Mouse (Mus musculus) spleen, adult 12 weeks (tissue): ENCODE data around the gene Macrod1.
A peak's percentile ranks its signal among the peaks of the same experiment; 100 is the strongest.

ENCODE experiments used
- DNase-seq: peaks from one replicate; pipeline ENCODE4 v3.0.0; 2022; ENCODE audit warnings: low spot score

The Macrod1 gene

GRCm38 (mm10) chr19:7142207-7142915, 85.8 kb downstream of the Macrod1 start:
- DNase-seq = no peak

DNA sequence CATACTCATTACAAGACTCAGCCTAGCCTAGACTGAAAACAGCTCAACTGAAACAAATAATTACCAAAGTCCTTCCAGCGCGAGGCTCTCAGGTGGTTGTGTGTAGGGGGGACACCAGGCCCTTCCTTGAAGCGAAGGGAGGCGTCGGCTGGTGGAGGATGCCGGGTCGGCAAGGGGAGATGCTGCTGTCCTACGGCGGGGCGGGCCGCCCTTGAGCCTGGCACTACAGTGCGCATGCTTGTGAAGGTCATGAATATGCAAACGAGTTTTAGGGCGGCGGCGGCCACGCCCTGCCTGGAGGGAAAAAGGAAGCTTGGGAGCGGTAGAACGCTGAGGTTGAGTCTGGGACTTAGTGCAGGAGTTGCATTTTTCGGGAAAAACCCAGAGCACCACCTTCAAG, 87.2 kb downstream of the Macrod1 start:
- DNase-seq = peak; percentile 27

DNA sequence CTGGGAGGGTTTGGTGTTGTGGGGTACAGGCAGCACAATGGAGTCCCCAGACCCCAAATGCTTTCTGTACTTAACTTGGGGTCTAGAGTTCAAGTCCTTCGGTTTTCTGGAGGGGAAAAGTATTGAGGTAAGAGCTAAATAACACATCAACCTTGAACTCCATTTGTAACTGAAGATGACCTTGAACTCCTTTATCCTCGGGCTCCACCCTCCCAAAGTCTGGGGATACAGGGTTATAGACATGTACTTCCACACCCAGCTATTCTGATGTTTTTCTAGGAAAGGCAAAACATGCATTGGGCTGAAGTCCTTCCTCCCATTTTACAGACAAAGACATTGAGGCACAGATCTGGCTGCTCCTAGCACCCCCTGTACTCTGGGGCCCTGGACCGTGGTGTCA, 87.8 kb downstream of the Macrod1 start:
- no peak for DNase-seq

- DNase-seq = no peak
Measured at GRCm38 (mm10) chr19:7146376-7146775, 89.8 kb downstream of the Macrod1 start.

DNA sequence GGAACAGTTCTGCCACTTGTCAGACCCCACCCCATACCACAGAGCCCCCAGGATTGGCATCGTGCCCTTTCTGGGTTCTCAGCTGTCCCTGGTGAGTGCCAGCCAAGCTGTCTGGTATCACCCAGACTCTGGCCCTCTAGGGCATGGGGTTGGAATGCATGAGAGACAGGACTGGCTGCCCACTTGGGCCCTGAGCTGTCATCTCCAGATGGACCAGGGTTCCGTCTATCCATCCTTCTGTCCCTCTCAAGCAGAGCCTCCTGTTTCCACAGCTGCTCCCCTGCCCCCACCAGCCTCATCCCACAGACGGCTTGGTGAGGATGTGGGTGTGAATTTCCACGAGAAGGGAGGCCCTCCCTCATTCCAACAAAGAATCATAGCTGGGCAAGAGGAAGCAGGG, 91.5 kb downstream of the Macrod1 start:
- no peak for DNase-seq

DNA sequence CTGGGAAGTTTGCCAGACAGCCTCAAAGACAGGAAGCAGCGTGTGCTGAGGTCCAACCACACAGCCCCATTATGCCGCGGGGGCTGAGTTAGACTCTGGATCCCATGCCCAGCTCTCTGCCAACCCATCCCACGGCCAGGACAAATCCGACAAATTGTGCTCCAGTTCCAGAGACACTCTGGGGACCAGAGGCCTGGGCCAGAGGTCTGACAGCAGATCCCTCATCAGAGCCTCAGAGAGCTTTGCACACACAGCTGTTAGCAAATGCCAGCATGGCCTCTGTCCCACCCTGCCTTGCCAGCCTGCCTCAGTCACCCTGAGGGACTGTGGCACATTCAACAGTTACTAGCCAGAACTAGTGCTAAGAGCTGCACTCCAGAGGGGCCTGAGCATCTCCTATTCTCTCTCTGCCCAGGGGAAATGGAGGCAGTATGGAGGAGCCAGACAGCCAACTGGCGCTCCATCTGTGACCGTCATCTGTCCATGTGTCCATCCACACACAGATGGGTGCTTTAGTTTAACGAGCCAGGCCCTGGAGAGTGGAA, 92.0 kb downstream of the Macrod1 start:
- DNase-seq = no peak

GRCm38 (mm10) chr19:7149158-7149685, 92.6 kb downstream of the Macrod1 start:
- no peak for DNase-seq

GRCm38 (mm10) chr19:7151300-7151926, 94.8 kb downstream of the Macrod1 start:
- no peak for DNase-seq

GRCm38 (mm10) chr19:7151927-7152653, 95.5 kb downstream of the Macrod1 start:
- no peak for DNase-seq

DNA sequence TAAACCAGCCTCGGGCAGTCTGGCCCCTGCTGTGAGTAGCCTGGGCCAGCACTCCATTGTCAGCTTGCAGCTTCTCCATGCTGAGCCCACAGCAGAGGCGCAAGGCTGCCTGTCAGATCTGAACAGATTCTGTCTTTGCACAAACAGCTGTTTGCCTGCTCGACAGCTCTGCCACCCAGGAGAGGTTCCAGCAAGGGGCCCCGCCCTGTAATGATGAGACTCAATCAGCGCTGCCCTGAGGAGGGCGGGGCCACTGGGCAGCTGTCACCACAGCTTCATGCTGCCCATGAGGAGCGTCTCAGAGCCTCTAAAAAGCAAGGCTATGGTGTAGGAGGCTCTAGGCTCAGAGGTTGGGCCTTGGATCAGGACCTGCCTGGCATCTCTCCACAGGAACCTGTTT, 96.6 kb downstream of the Macrod1 start:
- no peak for DNase-seq

- no peak for DNase-seq
Measured at GRCm38 (mm10) chr19:7155196-7155595, 98.6 kb downstream of the Macrod1 start.

DNA sequence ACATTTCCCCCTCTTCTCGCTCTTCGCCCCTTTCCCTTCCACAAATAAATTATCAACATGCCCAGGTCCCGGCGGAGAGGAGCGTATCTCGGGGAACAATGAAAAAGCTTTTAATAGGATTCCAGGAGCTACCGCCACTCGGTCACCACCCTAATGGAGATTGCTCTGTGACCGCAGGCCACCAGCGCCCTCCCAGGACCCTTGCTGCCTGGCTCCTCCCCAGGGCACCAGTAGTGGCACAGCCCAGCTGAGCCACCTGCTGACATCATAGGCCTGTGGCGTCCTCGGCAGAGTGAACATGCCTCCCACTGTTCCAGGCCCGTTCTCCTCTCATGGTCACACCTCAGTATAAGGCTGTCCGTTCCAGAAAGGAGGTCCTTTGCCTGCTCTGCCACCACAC, 101.1 kb downstream of the Macrod1 start:
- DNase-seq = no peak

GRCm38 (mm10) chr19:7160151-7160906, 103.7 kb downstream of the Macrod1 start:
- no peak for DNase-seq

DNA sequence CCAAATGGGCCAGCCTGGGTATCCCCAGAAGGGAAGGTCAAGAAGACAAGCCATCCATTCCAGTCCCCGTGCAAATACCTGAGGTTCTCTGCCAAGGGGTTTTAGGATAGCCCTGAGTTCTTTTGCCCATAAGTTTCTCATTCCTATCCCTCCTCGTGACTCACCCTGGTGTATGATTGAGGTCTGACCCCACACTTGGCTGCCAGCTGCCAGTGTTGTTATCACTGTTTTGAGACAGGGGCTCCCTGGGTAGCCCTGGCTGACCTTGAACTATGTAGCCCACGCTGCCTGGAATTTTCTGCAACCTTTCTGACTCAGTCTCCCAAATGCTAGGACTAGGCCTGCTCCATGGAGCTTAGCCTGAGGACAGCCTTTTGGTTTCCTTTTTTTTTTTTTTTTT, 104.5 kb downstream of the Macrod1 start:
- DNase-seq = no peak

DNA sequence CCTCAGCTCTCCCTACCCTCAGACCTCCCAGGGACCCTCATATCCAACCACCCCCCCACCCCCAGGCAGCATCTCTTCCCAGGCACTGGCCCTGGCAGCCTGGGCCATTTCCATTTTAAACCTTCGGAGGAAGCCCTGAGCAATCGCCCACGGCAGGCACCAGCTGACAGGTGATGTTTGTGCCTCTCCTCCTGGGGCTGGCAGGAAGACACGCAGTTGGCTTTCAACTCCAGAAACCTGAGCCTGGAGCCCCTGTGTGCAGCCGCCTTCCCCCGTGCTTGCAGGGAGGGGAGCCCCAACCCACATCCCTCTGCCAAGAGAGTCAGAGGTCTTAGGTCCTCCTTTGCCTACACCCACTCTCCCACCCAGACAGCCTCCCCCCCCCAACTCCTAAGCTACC, 107.6 kb downstream of the Macrod1 start:
- no peak for DNase-seq

- DNase-seq = no peak
Measured at GRCm38 (mm10) chr19:7164820-7165323, 108.3 kb downstream of the Macrod1 start.

- no peak for DNase-seq
Measured at GRCm38 (mm10) chr19:7165509-7166199, 109.0 kb downstream of the Macrod1 start.

GRCm38 (mm10) chr19:7166200-7166711, 109.6 kb downstream of the Macrod1 start:
- no peak for DNase-seq

GRCm38 (mm10) chr19:7166767-7167166, 110.2 kb downstream of the Macrod1 start:
- DNase-seq = no peak

- no peak for DNase-seq
Measured at GRCm38 (mm10) chr19:7168423-7168822, 111.8 kb downstream of the Macrod1 start.

- DNase-seq = no peak
Measured at GRCm38 (mm10) chr19:7170916-7171315, 114.3 kb downstream of the Macrod1 start.
